Mouse (Mus musculus) T-helper 2 cell (primary cell): ENCODE results near the gene Tm7sf2.

Source experiments
- in situ Hi-C: fragments of 300-600 bp; cut with MboI, MseI; formaldehyde crosslinking; loops from one replicate; pipeline ENCODE4 v1.15.1; 2025; ENCODE audit warnings: high pct_unique_total_duplicates

Tm7sf2 gene

GRCm38 (mm10) chr19:6070571-6071250 lies 2.5 kb upstream of the Tm7sf2 start:
- in situ Hi-C loops: no loop called here

GRCm38 (mm10) chr19:6069851-6070250 lies 1.7 kb upstream of the Tm7sf2 start:
- in situ Hi-C loops: no loop called here

GRCm38 (mm10) chr19:6068951-6069350 lies 778 bp upstream of the Tm7sf2 start:
- in situ Hi-C loops: no loop called here

GRCm38 (mm10) chr19:6067011-6067723 lies 1.0 kb downstream of the Tm7sf2 start:
- in situ Hi-C loops: no loop called here

- in situ Hi-C loops: no loop called here
Measured at GRCm38 (mm10) chr19:6066571-6066970, 1.6 kb downstream of the Tm7sf2 start.

- in situ Hi-C loops: no loop called here
Measured at GRCm38 (mm10) chr19:6063081-6063480, 5.1 kb downstream of the Tm7sf2 start.

- in situ Hi-C loops: no loop called here
Measured at GRCm38 (mm10) chr19:6062418-6062817, 5.8 kb downstream of the Tm7sf2 start.

- in situ Hi-C loops: no loop called here
Measured at GRCm38 (mm10) chr19:6061641-6062302, 6.4 kb downstream of the Tm7sf2 start.

- in situ Hi-C loops: no loop called here
Measured at GRCm38 (mm10) chr19:6061021-6061533, 7.1 kb downstream of the Tm7sf2 start, which contains the start of gene Znhit2. Znhit2 (plus strand) TSS chr19:6061192.

- in situ Hi-C loops: loop anchor here (5.0 kb wide), 1 partner anchor 58 kb away; the partner anchor contains the start of gene Sac3d1
Measured at GRCm38 (mm10) chr19:6058966-6059365, 9.2 kb downstream of the Tm7sf2 start.

GRCm38 (mm10) chr19:6058513-6058912 lies 9.7 kb downstream of the Tm7sf2 start:
- in situ Hi-C loops: loop anchor here (5.0 kb wide), 1 partner anchor 59 kb away; the partner anchor contains the start of gene Sac3d1

- in situ Hi-C loops: loop anchor here (5.0 kb wide), 1 partner anchor 60 kb away; the partner anchor contains the start of gene Sac3d1
Measured at GRCm38 (mm10) chr19:6057313-6058096, 10.7 kb downstream of the Tm7sf2 start, which contains the start of the genes Mrpl49 and Fau. Mrpl49 (minus strand) TSS chr19:6057785. Fau (plus strand) TSS chr19:6057844.

GRCm38 (mm10) chr19:6056696-6057095 lies 11.5 kb downstream of the Tm7sf2 start:
- in situ Hi-C loops: loop anchor here (5.0 kb wide), 1 partner anchor 61 kb away; the partner anchor contains the start of gene Sac3d1

- in situ Hi-C loops: no loop called here
Measured at GRCm38 (mm10) chr19:6054296-6054695, 13.9 kb downstream of the Tm7sf2 start.

GRCm38 (mm10) chr19:6052516-6052915 lies 15.7 kb downstream of the Tm7sf2 start:
- in situ Hi-C loops: no loop called here

- in situ Hi-C loops: loop anchor here (10.0 kb wide), 1 partner anchor 954 kb away; the partner anchor contains the start of gene Cnih2
Measured at GRCm38 (mm10) chr19:6048681-6049410, 19.3 kb downstream of the Tm7sf2 start.

- in situ Hi-C loops: loop anchor here (10.0 kb wide), 1 partner anchor 953 kb away; the partner anchor contains the start of gene Cnih2
Measured at GRCm38 (mm10) chr19:6047899-6048166, 20.3 kb downstream of the Tm7sf2 start.

- in situ Hi-C loops: loop anchor here (10.0 kb wide), 1 partner anchor 953 kb away; the partner anchor contains the start of gene Cnih2
Measured at GRCm38 (mm10) chr19:6047154-6047898, 20.8 kb downstream of the Tm7sf2 start.
